Mouse (Mus musculus) intestine, embryonic 15.5 days (tissue): ENCODE data around the gene Crygb. TPM values are rescaled to one million over a fixed set of nuclear protein-coding genes. Genes with fewer than 3 reads are reported as not detected.
"Not testable (repeated sequence)": the region's sequence is repeated elsewhere in the genome, so short reads cannot be mapped to it uniquely, and the experiment has no call there.

Experiments
- ATAC-seq: fragments of 200-750 bp; cut with Nextera tagmentation; 2 replicates; pipeline ENCODE4 v1.8.0; 2017; ENCODE audit warnings: moderate TSS enrichment, moderate library complexity
- H3K27ac ChIP-seq: fragments of 300-500 bp; sonication (generic); 2 replicates; pipeline ENCODE4 v1.5.1; 2015; ENCODE audit warnings: mild to moderate bottlenecking, inconsistent platforms
- H3K27me3 ChIP-seq: fragments of 300-500 bp; sonication (generic); replicated peaks from 2 replicates; pipeline ENCODE4 v1.6.1; 2015; ENCODE audit warnings: inconsistent platforms
- H3K36me3 ChIP-seq: fragments of 300-500 bp; sonication (generic); 2 replicates; pipeline ENCODE4 v1.6.1; 2015; ENCODE audit warnings: inconsistent platforms
- H3K4me1 ChIP-seq: fragments of 300-500 bp; sonication (generic); replicated peaks from 2 replicates; pipeline ENCODE4 v1.6.1; 2015; ENCODE audit warnings: inconsistent platforms
- H3K4me2 ChIP-seq: fragments of 300-500 bp; sonication (generic); replicated peaks from 2 replicates; pipeline ENCODE4 v1.6.1; 2015; ENCODE audit warnings: mild to moderate bottlenecking, inconsistent platforms
- H3K4me3 ChIP-seq: fragments of 300-500 bp; sonication (generic); replicated peaks from 2 replicates; pipeline ENCODE4 v1.5.1; 2015; ENCODE audit warnings: inconsistent platforms
- H3K9ac ChIP-seq: fragments of 300-500 bp; sonication (generic); 2 replicates; pipeline ENCODE4 v1.6.1; 2015; ENCODE audit warnings: inconsistent platforms
- H3K9me3 ChIP-seq: fragments of 300-500 bp; sonication (generic); 2 replicates; pipeline ENCODE4 v1.6.1; 2016; ENCODE audit warnings: inconsistent platforms
- WGBS: fragments of 180-500 bp; shearing (Covaris S2); methylation state at CpG from one replicate; pipeline ENCODE4 v1.1.7; 2015; 5-methylcytosine and 5-hydroxymethylcytosine counted together
- polyA plus RNA-seq: library from polyadenylated mRNA; unstranded; fragments of >200 nt; fragmentation: Nextera tagmentation; extraction: Ambion mirVana; gene quantifications from 2 replicates; pipeline ENCODE4 v1.2.1, GENCODE M21; 2015

The Crygb gene
- polyA plus RNA-seq, 1 experiment from 2014 or later: not detected

DNA sequence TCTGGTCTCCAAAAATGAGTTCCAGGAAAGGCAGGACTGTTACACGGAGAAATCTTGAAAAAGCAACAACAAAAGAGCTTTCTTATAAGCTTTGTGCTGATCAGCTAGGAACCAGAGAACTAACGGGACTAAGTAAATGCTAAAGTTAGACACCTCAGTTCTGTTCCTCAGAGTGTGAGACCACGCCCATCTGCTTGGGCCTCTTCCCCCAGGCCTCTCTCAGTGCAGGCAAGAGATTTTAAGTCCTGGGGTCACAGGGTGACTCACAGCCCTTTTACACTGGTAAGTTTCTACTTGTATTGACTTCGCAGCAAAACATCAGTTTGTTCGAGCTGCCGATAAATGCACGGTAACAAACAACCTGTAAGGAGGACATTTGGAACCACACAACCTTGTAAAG, 30.4 kb downstream of the Crygb start:
- Histone ChIP-seq H3K27me3 (no peaks in the 10 kb centered on the region), H3K27ac (no peak overlapping the region), H3K9ac (no peak overlapping the region), H3K4me3 (no peak overlapping the region), H3K9me3 (no peaks in the 10 kb centered on the region), H3K4me1 (no peaks in the 10 kb centered on the region), H3K36me3 (no peaks in the 10 kb centered on the region), H3K4me2 (no peak overlapping the region)
- WGBS: 67% methylated on average over 7 of the region's 7 CpGs
- no peak for ATAC-seq

DNA sequence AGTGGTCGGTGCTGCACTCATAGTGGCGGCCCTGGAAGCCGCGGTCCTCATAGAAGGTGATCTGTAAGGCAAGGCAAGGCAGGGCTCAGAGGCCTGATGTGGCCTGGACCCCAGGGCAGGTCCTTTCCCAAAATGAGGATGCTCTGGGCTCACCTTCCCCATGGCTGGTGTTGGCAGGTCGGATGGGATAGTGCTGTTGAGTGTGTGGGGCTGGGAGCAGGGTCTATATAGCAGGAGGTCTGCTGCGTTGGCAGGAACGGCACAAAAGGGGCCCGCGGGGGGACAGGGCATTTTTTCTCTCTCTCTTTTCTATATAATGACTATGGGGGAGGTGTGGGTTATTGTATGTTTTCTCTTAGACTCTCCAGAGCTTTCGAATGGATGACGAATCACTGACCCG, 31.1 kb downstream of the Crygb start, which contains the start of gene Cryge:
Cryge (minus strand) TSS at position 198 of the 400 bp plus-strand sequence.
- WGBS: 58% methylated on average over 8 of the region's 12 CpGs
- H3K4me3 ChIP-seq, ATAC-seq, H3K36me3 ChIP-seq, H3K27ac ChIP-seq, H3K9me3 ChIP-seq, H3K4me2 ChIP-seq, H3K9ac ChIP-seq, H3K4me1 ChIP-seq, H3K27me3 ChIP-seq: not testable (repeated sequence)

DNA sequence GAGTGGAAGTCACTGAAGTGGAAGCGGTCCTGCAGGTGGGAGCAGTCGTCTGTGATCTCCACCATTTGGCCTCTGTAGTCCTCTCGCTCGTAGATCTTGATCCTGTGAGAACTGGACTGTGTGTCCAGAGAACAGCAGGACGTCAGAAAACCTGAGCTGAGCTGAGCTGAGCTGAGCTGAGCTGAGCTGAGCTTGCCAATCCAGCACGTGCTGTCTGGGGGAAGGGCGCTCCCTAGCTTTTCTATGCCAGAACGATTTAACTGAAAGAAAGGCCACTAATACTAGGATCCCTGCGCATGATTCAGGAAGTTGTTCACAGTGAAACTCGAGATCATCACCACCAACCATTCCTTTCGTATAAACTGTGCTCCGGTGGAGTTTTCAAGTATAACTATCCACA, 33.3 kb downstream of the Crygb start:
- 61% methylated on average over 12 of the region's 12 CpGs for WGBS
- H3K27ac ChIP-seq: no peak overlapping the region
- ATAC-seq: no peak

DNA sequence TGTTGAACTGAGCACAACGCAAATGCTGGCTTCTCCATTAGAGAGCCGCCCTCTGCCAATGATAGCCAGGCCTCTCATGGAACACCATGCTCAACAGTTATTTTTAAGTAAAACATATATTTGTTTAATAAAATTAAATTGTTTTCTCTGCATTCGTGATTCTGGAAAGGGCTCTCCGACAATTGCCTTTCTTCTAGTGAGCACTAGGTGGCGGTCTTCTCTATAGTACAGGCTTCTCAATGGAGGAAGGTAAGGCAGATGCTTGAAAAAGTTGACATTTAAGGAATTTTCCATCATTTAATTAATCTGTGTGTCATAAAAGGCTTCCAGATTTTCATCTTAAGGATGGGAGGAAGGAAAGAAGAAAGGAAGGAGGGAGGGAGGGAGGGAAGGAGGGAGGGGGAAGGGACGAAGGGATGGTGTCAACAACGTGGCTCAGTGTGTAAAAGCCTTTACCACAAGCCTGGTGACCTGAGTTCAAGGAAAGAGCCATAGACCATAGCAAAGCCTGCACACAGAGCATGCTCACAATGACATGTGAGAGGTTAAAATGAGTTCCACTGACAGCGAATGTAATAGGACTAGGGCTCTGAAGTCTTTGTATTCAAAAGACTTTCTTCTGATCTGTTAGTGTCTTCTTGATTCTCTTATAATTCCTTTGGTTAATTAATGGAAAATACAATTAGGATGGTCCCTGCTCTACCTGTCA, 35.5 kb downstream of the Crygb start:
- Histone ChIP-seq H3K36me3 (no peaks in the 10 kb centered on the region), H3K9ac (no peak overlapping the region), H3K27ac (no peak overlapping the region), H3K4me3 (no peak overlapping the region), H3K27me3 (no peaks in the 10 kb centered on the region), H3K4me2 (no peak overlapping the region), H3K4me1 (no peaks in the 10 kb centered on the region), H3K9me3 (no peaks in the 10 kb centered on the region)
- WGBS: 34% methylated on average over 8 of the region's 8 CpGs
- ATAC-seq: no peak

More for the DNA sequence above, 33.3 kb downstream of the Crygb start:
- Histone ChIP-seq H3K27me3 (no peaks in the 10 kb centered on the region), H3K36me3 (no peaks in the 10 kb centered on the region), H3K4me1 (no peaks in the 10 kb centered on the region), H3K9me3 (no peaks in the 10 kb centered on the region), H3K4me2 (no peak overlapping the region), H3K9ac (no peak overlapping the region), H3K4me3 (no peak overlapping the region)

DNA sequence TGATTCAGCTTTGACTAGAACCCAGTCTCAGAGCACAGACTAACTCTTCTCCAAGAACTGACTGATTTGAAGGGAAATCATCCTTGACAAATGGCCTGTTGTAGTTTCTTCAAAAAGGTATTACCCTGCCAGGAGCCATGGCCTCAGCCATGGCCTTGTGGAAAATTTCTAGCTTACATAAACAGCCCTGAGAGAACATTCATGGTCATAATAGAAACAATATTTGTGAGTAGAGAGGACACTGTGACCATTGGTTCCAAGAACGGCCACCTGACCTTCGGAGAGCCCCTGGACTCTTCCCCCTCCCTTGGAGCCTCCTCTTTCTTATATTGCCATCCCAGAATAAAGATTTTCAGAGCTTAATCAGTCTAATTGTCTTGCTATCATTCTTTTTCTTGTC, 38.7 kb downstream of the Crygb start:
- no peaks in the 10 kb centered on the region for H3K27me3 ChIP-seq
- no peaks in the 10 kb centered on the region for H3K9me3 ChIP-seq
- H3K36me3 ChIP-seq: no peaks in the 10 kb centered on the region
- no peak overlapping the region for H3K27ac ChIP-seq
- H3K4me3 ChIP-seq: no peak overlapping the region
- H3K4me2 ChIP-seq: no peak overlapping the region
- no peak for ATAC-seq
- no peak overlapping the region for H3K9ac ChIP-seq
- no peaks in the 10 kb centered on the region for H3K4me1 ChIP-seq
- 79% methylated on average over 2 of the region's 2 CpGs for WGBS

DNA sequence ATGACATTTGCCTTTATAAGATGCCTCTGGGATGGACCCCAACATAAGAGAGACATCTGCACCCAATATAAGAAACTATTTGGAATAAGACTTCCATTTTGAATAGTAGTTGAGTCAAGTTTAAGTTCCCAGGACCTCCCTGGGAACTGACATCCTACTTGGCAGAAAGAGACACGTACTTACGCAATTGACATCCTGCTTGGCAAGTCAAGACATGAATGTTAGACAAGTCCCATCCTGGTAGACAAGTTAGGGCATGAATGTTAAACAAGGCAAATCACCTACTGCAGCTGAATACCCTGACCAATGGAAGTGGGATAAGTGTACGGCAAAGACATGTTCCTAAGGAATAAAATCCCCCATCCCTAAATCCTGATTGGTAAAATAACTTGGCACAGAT, 40.3 kb downstream of the Crygb start:
- no peaks in the 10 kb centered on the region for H3K9me3 ChIP-seq
- no peak overlapping the region for H3K27ac ChIP-seq
- no peaks in the 10 kb centered on the region for H3K27me3 ChIP-seq
- H3K9ac ChIP-seq: no peak overlapping the region
- WGBS: 95% methylated on average over 3 of the region's 3 CpGs
- no peaks in the 10 kb centered on the region for H3K36me3 ChIP-seq
- no peak overlapping the region for H3K4me3 ChIP-seq
- H3K4me1 ChIP-seq: no peaks in the 10 kb centered on the region
- no peak overlapping the region for H3K4me2 ChIP-seq
- ATAC-seq: no peak

DNA sequence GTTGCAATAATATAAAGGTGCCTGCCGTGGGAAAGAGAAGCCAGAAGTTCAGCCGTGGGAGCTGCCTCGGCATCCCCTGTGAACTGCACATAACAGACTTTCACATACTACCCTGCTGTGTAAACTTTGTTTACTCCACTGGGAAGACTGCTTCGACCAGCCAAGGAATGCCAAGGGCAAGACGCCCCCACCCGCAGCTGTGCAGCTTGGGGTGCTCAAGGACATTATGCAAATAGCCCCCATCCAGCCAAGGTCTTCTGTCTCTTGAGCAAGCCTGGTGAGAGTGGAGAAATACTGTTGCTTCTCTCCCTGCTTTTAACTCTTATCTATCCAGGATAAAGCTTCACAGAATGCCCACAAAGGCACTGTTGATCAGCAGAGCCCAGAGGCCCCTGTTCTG, 41.3 kb downstream of the Crygb start:
- Histone ChIP-seq H3K9me3 (no peaks in the 10 kb centered on the region), H3K4me1 (no peaks in the 10 kb centered on the region), H3K36me3 (no peaks in the 10 kb centered on the region), H3K4me3 (no peak overlapping the region), H3K4me2 (no peak overlapping the region), H3K27ac (no peak overlapping the region), H3K9ac (no peak overlapping the region), H3K27me3 (no peaks in the 10 kb centered on the region)
- WGBS: 64% methylated on average over 6 of the region's 6 CpGs
- no peak for ATAC-seq

DNA sequence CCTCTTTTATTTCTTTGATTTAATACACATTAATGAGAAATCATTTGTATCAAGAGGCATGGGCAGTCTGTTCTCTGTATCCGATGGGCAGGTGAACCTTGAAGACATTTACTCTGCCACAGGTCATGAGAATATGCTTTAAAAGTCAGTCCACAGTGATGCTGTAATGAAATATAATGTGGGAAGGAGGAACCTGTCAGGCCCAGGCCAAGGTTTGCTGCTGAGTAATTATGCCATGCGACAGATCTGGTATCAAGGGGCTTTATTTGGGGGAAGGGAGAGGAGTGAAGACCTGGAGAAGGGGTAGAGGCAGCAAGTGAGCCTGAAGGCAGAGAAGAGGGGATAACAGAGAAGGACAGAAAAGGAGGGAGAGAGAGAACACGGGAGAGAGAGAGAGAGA, 42.4 kb downstream of the Crygb start:
- Histone ChIP-seq H3K9ac (no peak overlapping the region), H3K27ac (no peak overlapping the region), H3K4me2 (no peak overlapping the region), H3K9me3 (no peaks in the 10 kb centered on the region), H3K36me3 (no peaks in the 10 kb centered on the region), H3K27me3 (no peaks in the 10 kb centered on the region), H3K4me1 (no peaks in the 10 kb centered on the region), H3K4me3 (no peak overlapping the region)
- no peak for ATAC-seq
- 67% methylated on average over 3 of the region's 3 CpGs for WGBS

DNA sequence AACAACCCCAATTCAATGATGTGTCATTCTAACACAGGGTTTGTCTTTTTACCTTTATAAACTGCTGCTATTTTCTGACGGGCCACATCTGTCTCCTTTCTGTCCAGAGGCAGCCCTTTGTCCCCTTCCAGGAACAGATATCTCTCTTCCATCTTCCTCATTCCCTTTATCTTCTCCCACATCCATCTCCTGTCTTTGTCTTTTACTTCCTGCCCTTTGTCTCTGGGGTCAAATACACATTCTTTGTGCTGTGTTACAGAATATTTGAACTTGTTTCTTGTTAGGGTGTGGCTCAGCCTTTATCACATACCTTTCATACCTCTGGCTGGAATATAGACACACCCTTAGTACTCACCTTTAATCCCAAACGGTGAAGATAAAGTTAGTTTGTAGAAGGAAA, 44.5 kb downstream of the Crygb start:
- no peak overlapping the region for H3K4me2 ChIP-seq
- H3K9ac ChIP-seq: no peak overlapping the region
- H3K9me3 ChIP-seq: no peaks in the 10 kb centered on the region
- no peak for ATAC-seq
- no peak overlapping the region for H3K4me3 ChIP-seq
- H3K27ac ChIP-seq: no peak overlapping the region
- no peaks in the 10 kb centered on the region for H3K4me1 ChIP-seq
- 63% methylated on average over 2 of the region's 2 CpGs for WGBS
- H3K36me3 ChIP-seq: no peaks in the 10 kb centered on the region
- no peaks in the 10 kb centered on the region for H3K27me3 ChIP-seq

DNA sequence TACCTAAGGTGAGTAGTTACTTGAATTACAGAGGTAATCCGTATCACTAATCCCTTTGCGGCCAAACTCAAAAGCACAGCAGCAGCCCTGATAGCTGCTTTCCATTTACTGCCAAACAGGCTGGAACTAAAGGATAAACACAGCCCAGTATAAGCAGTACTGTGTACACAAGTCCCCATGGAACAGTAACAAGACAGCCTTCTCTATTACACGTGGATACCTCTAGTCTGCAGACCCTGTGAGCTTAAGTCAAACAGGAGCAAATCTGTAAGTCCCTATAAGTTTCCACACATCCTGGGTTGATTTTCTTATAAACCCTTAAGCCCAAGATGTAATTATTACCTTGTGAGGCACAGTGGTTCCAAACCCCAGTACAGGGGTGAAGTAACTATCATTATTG, 46.6 kb downstream of the Crygb start:
- H3K4me2 ChIP-seq: no peak overlapping the region
- H3K9me3 ChIP-seq: no peaks in the 10 kb centered on the region
- no peak overlapping the region for H3K9ac ChIP-seq
- 11% methylated on average over 3 of the region's 3 CpGs for WGBS
- no peak overlapping the region for H3K4me3 ChIP-seq
- no peak overlapping the region for H3K27ac ChIP-seq
- H3K4me1 ChIP-seq: no peaks in the 10 kb centered on the region
- no peak for ATAC-seq
- H3K36me3 ChIP-seq: no peaks in the 10 kb centered on the region
- H3K27me3 ChIP-seq: no peaks in the 10 kb centered on the region

DNA sequence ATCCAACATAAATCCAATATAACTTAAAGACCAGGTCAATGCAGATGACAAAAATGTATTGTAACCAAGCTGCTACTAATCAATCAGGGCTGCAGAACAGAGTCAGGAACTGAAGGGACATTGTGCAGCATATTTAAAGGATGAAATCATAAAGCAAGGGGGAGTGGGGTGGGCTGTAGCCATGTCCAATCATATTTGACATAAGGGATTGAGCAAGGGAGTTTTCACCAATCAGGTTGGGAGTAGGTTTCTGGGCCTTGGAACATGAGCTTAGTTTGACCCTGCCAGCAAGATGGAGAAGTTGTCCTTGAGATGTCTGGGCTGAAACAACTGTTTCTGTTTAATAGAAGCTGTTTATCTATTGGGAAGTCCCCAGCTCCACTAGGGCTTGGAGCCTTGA, 49.4 kb downstream of the Crygb start, which contains the start of gene Akr1cl:
Akr1cl (minus strand) TSS at position 119 of the 400 bp plus-strand sequence.
- Histone ChIP-seq H3K27me3 (no peaks in the 10 kb centered on the region), H3K27ac (no peak within 1 kb of the TSS), H3K4me3 (no peak within 1 kb of the TSS), H3K4me2 (no peak within 1 kb of the TSS), H3K4me1 (no peaks in the 10 kb centered on the region), H3K36me3 (no peaks in the 10 kb centered on the region), H3K9me3 (no peaks in the 10 kb centered on the region), H3K9ac (no peak within 1 kb of the TSS)
- no peak for ATAC-seq
